ENCODE assay signal across 8 mouse cellular contexts in genomic region chr19:3684414-3684813, GRCm38 (mm10). TPM values are rescaled to one million over a fixed set of nuclear protein-coding genes. Genes with fewer than 3 reads are reported as not detected.
DNase-seq lines count a peak whose midpoint lies in the region; ATAC-seq and TF ChIP-seq lines count a peak whose summit lies in the region.

No protein-coding gene starts in this region.

- peak overlapping the region; percentile 93 for H3K27ac ChIP-seq in gastrocnemius, adult 2 months
- peak overlapping the region; percentile 79 for H3K27ac ChIP-seq in liver, embryonic 16.5 days (ENCODE audit: low read length)

- no peaks in the 10 kb centered on the region for H3K36me3 ChIP-seq in E14TG2a.4 (ENCODE audit: insufficient read depth, low read length)
- no peaks in the 10 kb centered on the region for H3K36me3 ChIP-seq in liver, embryonic 16.5 days (ENCODE audit: control insufficient read depth, insufficient read depth)

- H3K9ac ChIP-seq in liver, embryonic 16.5 days (ENCODE audit: low read depth, low read length), result peak overlapping the region; percentile 27; the same call in 1 of the 2 replicates

- no peak for ATAC-seq in liver, embryonic 16.5 days (ENCODE audit: low read depth)

- H3K9me3 ChIP-seq in E14TG2a.4 (ENCODE audit: low read length), result no peaks in the 10 kb centered on the region
- no peaks in the 10 kb centered on the region for H3K9me3 ChIP-seq in liver, embryonic 16.5 days (replicated peaks; ENCODE audit: control insufficient read depth, low read length)

- H3K4me3 ChIP-seq in gastrocnemius, adult 2 months, result peak overlapping the region; percentile 99
- peak overlapping the region; percentile 91 for H3K4me3 ChIP-seq in E14TG2a.4 (replicated peaks; ENCODE audit: low read length)
- peak overlapping the region; percentile 70 for H3K4me3 ChIP-seq in liver, embryonic 16.5 days (ENCODE audit: low read depth, low read length)

- peaks cover 18% of the 10 kb centered on the region for H3K27me3 ChIP-seq in E14TG2a.4 (ENCODE audit: insufficient read depth, low read length)
- peaks cover 22% of the 10 kb centered on the region for H3K27me3 ChIP-seq in liver, embryonic 16.5 days (ENCODE audit: control insufficient read depth, insufficient read depth, low read depth, low read length)

- 13% methylated on average over 1 of the region's 1 CpGs for WGBS in liver, embryonic 16.5 days (ENCODE audit: insufficient replicate concordance)

- intact Hi-C loops in gastrocnemius, adult 2 months (cut with DNase I), result no loop called here

- DNase-seq in gastrocnemius, adult 2 months, result no peak
- DNase-seq in gastrocnemius, postnatal 4 days (ENCODE audit: low spot score in 2 of 2), result no peak
- peak; percentile 52 for DNase-seq in forelimb bud, embryonic 11.5 days (ENCODE audit: low read depth, low spot score)
- DNase-seq in B cell, adult 2 months, result no peak
- no peak for DNase-seq in right cerebral cortex, postnatal 25 days
- DNase-seq in layer of hippocampus, postnatal 14 days (ENCODE audit: low spot score in 2 of 2), result no peak

- peaks cover 84% of the 10 kb centered on the region for H3K4me1 ChIP-seq in E14TG2a.4 (replicated peaks; ENCODE audit: low read depth, low read length)
- H3K4me1 ChIP-seq in liver, embryonic 16.5 days (ENCODE audit: control insufficient read depth, low read depth, low read length), result peaks cover 39% of the 10 kb centered on the region

- no peak for TF ChIP-seq CTCF in gastrocnemius, adult 2 months (IDR thresholded peaks at IDR 0.05)
- no peak for TF ChIP-seq CTCF in E14TG2a.4 (conservative IDR thresholded peaks at IDR 0.05; ENCODE audit: low read length)

- H3K4me2 ChIP-seq in liver, embryonic 16.5 days (ENCODE audit: low read depth, low read length), result peak overlapping the region; percentile 69

RNA-seq across cellular contexts. Expression of gene Lrp5, which starts 1.9 kb away (rescaled TPM):
- 10 to 100 TPM; 21.4 to 30.4 TPM for total RNA-seq in gastrocnemius, adult 2 months (2021)
- total RNA-seq in gastrocnemius, postnatal 4 days (2021), result 10 to 100 TPM; 51.4 to 55.9 TPM
- polyA plus RNA-seq in liver, embryonic 16.5 days (2015; fragmentation: Nextera tagmentation; extraction: Ambion mirVana), result 2.2 and 2.7 TPM in 2 replicates
- total RNA-seq in layer of hippocampus, postnatal 14 days (2021), result 10 to 100 TPM; 13.7 to 14.8 TPM

RNA-seq across cellular contexts. Expression of gene 1810055G02Rik, which starts 23.7 kb away (rescaled TPM):
- total RNA-seq in gastrocnemius, adult 2 months (2021), result 1 to 10 TPM; 9.6 to 9.8 TPM
- total RNA-seq in gastrocnemius, postnatal 4 days (2021), result 10 to 100 TPM; 29.8 to 29.9 TPM
- 15.8 and 16.5 TPM in 2 replicates for polyA plus RNA-seq in liver, embryonic 16.5 days (2015; fragmentation: Nextera tagmentation; extraction: Ambion mirVana)
- 10 to 100 TPM; 35.5 to 40.3 TPM for total RNA-seq in layer of hippocampus, postnatal 14 days (2021)
